Mouse (Mus musculus): ENCODE data around the gene Dnaic2.

DNA sequence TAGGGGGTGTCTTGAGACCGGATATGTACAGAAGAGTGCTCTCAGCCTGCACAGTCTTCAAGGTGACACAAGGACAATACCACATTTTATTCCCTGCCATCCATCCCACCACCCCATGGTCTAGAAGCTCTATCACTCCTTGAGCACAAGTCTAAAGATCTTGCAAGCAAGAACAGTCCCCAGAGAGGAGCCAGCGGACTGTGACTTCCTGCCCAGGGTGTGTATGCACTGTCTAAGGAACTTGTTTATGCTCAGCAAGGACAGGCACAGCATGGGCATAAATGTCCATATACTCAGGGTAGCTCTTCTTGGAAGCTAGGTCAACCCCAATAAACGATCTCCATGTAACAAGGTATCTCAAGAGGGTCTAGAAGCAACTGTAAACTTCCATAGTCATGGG lies 70.8 kb downstream of the Dnaic2 start:
- TF ChIP-seq CTCF (IDR thresholded peaks at IDR 0.05; ENCODE audit: borderline replicate concordance, control insufficient read depth, extremely low read depth, insufficient read depth, low read length, poor library complexity) (no peak), POLR2A (IDR thresholded peaks at IDR 0.05; ENCODE audit: control insufficient read depth, extremely low read depth, insufficient read depth, low read length, poor library complexity) (no peak)
